Mouse (Mus musculus): ENCODE measurements around the gene Gm6205.
"Not testable (repeated sequence)": the region's sequence is repeated elsewhere in the genome, so short reads cannot be mapped to it uniquely, and the experiment has no call there.

DNA sequence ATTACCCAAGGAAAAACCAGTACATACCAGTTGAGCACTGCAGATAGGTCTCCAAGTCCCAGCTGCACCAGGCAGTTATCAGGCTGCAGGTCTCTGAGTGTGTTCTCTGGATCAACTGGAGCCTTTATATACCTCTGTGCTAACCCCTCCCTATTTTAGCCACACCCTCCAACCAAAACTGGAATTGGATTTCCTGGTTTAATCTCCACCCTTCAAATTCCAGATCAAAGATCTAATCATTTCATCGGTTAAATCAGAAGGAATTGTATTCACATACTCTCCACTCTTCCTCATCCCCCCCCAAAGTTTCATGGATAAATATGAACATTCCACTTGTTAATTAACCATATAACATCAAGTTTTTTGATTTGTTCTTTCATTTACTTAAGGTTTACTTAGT lies 31.9 kb upstream of the Gm6205 start, which contains the start of gene Gm3147:
- not testable (repeated sequence) for TF ChIP-seq GATA1 (IDR thresholded peaks at IDR 0.05; ENCODE audit: borderline replicate concordance, low read length); FLI1 (IDR thresholded peaks at IDR 0.05; ENCODE audit: low read length)
